Mouse (Mus musculus) hindbrain, embryonic 14.5 days (tissue): ENCODE data around the gene Hnrnpul2. TPM values are rescaled to one million over a fixed set of nuclear protein-coding genes. Genes with fewer than 3 reads are reported as not detected.

Experiments used
- ATAC-seq: fragments of 200-750 bp; cut with Nextera tagmentation; 2 replicates; pipeline ENCODE4 v1.8.0; 2017; ENCODE audit warnings: moderate number of reproducible peaks, mild to moderate bottlenecking, moderate TSS enrichment, moderate library complexity; ENCODE audit not compliant: low FRiP score
- DNase-seq: peaks from one replicate; pipeline ENCODE4 v3.0.0-alpha.2; 2015; ENCODE audit warnings: low spot score
- H3K27ac ChIP-seq: fragments of 300-500 bp; sonication (generic); 2 replicates; pipeline ENCODE4 v1.5.1; 2014; ENCODE audit warnings: mild to moderate bottlenecking, moderate library complexity
- H3K27me3 ChIP-seq: fragments of 300-500 bp; sonication (generic); 2 replicates; pipeline ENCODE4 v1.6.1; 2014; ENCODE audit warnings: mild to moderate bottlenecking, low read length, mixed read lengths; ENCODE audit not compliant: control insufficient read depth, insufficient read depth
- H3K36me3 ChIP-seq: fragments of 300-500 bp; sonication (generic); replicated peaks from 2 replicates; pipeline ENCODE4 v1.6.1; 2014; ENCODE audit not compliant: control insufficient read depth, insufficient read depth
- H3K4me1 ChIP-seq: fragments of 300-500 bp; sonication (generic); replicated peaks from 2 replicates; pipeline ENCODE4 v1.6.1; 2014; ENCODE audit warnings: antibody characterized with exemption, low read length, mixed read lengths; ENCODE audit not compliant: control insufficient read depth, insufficient read depth
- H3K4me2 ChIP-seq: fragments of 300-500 bp; sonication (generic); replicated peaks from 2 replicates; pipeline ENCODE4 v1.6.1; 2014; ENCODE audit warnings: mild to moderate bottlenecking, moderate library complexity
- H3K4me3 ChIP-seq: fragments of 300-500 bp; sonication (generic); replicated peaks from 2 replicates; pipeline ENCODE4 v1.5.1; 2014; ENCODE audit warnings: mild to moderate bottlenecking, low read length
- H3K9ac ChIP-seq: fragments of 300-500 bp; sonication (generic); 2 replicates; pipeline ENCODE4 v1.6.1; 2014
- H3K9me3 ChIP-seq: fragments of 300-500 bp; sonication (generic); 2 replicates; pipeline ENCODE4 v1.6.1; 2016; ENCODE audit warnings: low read length; ENCODE audit not compliant: control insufficient read depth
- WGBS: fragments of 180-500 bp; shearing (Covaris S2); extraction: QIAGEN DNeasy Blood & Tissue Kit; methylation state at CpG from one replicate; pipeline ENCODE4 v1.1.7; 2014; 5-methylcytosine and 5-hydroxymethylcytosine counted together
- polyA plus RNA-seq: library from polyadenylated mRNA; unstranded; fragments of >200 nt; fragmentation: Nextera tagmentation; extraction: Ambion mirVana; gene quantifications from 2 replicates; pipeline ENCODE4 v1.2.1, GENCODE M21; 2014

Gene Hnrnpul2
- polyA plus RNA-seq, 1 experiment from 2014 or later: 8.4 TPM

DNA sequence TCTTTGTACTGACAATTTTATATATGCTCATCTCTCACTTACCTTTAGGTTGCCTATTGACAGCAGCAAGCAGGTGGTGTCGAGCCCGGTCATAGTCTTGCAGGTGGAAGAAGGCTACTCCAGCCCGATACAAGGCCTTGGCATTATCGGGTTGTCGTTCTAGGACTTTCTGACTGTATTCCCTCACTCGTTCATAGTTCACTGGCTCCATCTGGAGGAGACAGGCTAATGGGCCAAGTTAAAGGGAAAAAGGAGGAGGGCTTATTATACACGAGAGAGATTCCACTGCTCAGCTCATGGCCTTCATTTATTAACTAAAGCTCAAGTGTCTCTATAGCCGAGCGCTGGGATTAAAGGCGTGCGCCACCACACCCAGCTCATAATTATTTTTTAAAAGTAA is 4.0 kb upstream of the Hnrnpul2 start:
- no peaks in the 10 kb centered on the region for H3K27me3 ChIP-seq
- 75% methylated on average over 11 of the region's 11 CpGs for WGBS
- ATAC-seq: no peak

GRCm38 (mm10) chr19:8817001-8817400 is 2.8 kb upstream of the Hnrnpul2 start:
- peaks cover 35% of the 10 kb centered on the region for H3K36me3 ChIP-seq
- H3K4me1 ChIP-seq: peaks cover 32% of the 10 kb centered on the region
- ATAC-seq: no peak
- H3K9me3 ChIP-seq: no peaks in the 10 kb centered on the region
- 0 out of 2 replicates have a peak overlapping the region, but pooled peaks have one; percentile 7 for H3K4me3 ChIP-seq
- no peak overlapping the region for H3K27ac ChIP-seq
- no peaks in the 10 kb centered on the region for H3K27me3 ChIP-seq
- DNase-seq: no peak
- H3K9ac ChIP-seq: peak overlapping the region; percentile 84
- WGBS: 68% methylated on average over 3 of the region's 3 CpGs
- H3K4me2 ChIP-seq: peak overlapping the region; percentile 76

More for the DNA sequence above, 4.0 kb upstream of the Hnrnpul2 start:
- no peak for DNase-seq
- Histone ChIP-seq H3K27ac (no peak overlapping the region), H3K9ac (no peak overlapping the region), H3K36me3 (peaks cover 45% of the 10 kb centered on the region), H3K4me2 (peak overlapping the region; percentile 17; the same call in 1 of the 2 replicates), H3K4me1 (peaks cover 22% of the 10 kb centered on the region), H3K9me3 (no peaks in the 10 kb centered on the region), H3K4me3 (no peak overlapping the region)

GRCm38 (mm10) chr19:8818301-8818798 is 1.5 kb upstream of the Hnrnpul2 start:
- H3K4me3 ChIP-seq: peak overlapping the region; percentile 90
- no peaks in the 10 kb centered on the region for H3K9me3 ChIP-seq
- WGBS: 32% methylated on average over 14 of the region's 14 CpGs
- H3K4me2 ChIP-seq: peak overlapping the region; percentile 76
- H3K27me3 ChIP-seq: no peaks in the 10 kb centered on the region
- ATAC-seq (no peak), DNase-seq (no peak)
- H3K4me1 ChIP-seq: peaks cover 45% of the 10 kb centered on the region
- H3K27ac ChIP-seq: peak overlapping the region; percentile 96
- peak overlapping the region; percentile 84 for H3K9ac ChIP-seq
- H3K36me3 ChIP-seq: peaks cover 29% of the 10 kb centered on the region

GRCm38 (mm10) chr19:8818801-8819595 is 812 bp upstream of the Hnrnpul2 start, which contains the start of gene Ttc9c:
Gene Ttc9c, minus strand, starts transcription at chr19:8819333.
- WGBS: under 1% methylated on average over 33 of the region's 33 CpGs
- peaks cover 47% of the 10 kb centered on the region for H3K4me1 ChIP-seq
- peak; percentile 93 for ATAC-seq

GRCm38 (mm10) chr19:8820424-8820956 is 680 bp downstream of the Hnrnpul2 start:
- ATAC-seq (peak; percentile 28), DNase-seq (no peak)
- Histone ChIP-seq H3K9ac (peak overlapping the region; percentile 90), H3K36me3 (peaks cover 31% of the 10 kb centered on the region), H3K4me3 (peak overlapping the region; percentile 90), H3K4me2 (peak overlapping the region; percentile 76), H3K4me1 (peaks cover 47% of the 10 kb centered on the region), H3K9me3 (no peaks in the 10 kb centered on the region), H3K27ac (peak overlapping the region; percentile 96), H3K27me3 (no peaks in the 10 kb centered on the region)
- WGBS: under 1% methylated on average over 48 of the region's 48 CpGs

More at GRCm38 (mm10) chr19:8818801-8819595, 812 bp upstream of the Hnrnpul2 start, which contains the start of gene Ttc9c:
- peaks cover 30% of the 10 kb centered on the region for H3K36me3 ChIP-seq
- peak within 1 kb of the TSS; percentile 76 for H3K4me2 ChIP-seq
- H3K9ac ChIP-seq: peak within 1 kb of the TSS; percentile 90
- H3K4me3 ChIP-seq: peak within 1 kb of the TSS; percentile 90
- peak; percentile 99 for DNase-seq
- H3K9me3 ChIP-seq: no peaks in the 10 kb centered on the region
- H3K27me3 ChIP-seq: no peaks in the 10 kb centered on the region
- H3K27ac ChIP-seq: peak within 1 kb of the TSS; percentile 96

DNA sequence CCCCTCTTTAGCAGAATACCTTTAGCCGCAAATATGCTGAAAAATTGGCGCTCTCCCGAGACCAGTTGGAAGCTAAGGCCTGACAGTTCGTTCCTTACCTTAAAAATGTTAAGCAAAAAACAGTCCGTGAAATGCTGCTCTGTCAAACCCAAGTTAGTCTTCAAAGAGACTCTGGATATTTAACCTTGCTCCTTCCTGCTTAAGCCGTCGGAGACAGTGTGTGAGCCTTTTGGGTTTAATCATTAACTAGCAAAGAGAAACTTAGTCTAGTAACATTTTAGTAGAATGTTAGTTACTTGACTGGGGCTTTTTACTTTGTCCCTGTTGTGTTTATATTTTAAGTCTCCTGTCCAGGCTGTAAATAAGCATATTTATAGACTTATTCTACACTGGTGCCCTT is 1.3 kb downstream of the Hnrnpul2 start:
- H3K4me2 ChIP-seq: peak overlapping the region; percentile 76
- WGBS: 4% methylated on average over 7 of the region's 7 CpGs
- H3K9ac ChIP-seq: peak overlapping the region; percentile 90
- DNase-seq (no peak), ATAC-seq (no peak)
- no peaks in the 10 kb centered on the region for H3K27me3 ChIP-seq
- no peaks in the 10 kb centered on the region for H3K9me3 ChIP-seq
- H3K36me3 ChIP-seq: peaks cover 36% of the 10 kb centered on the region
- peak overlapping the region; percentile 90 for H3K4me3 ChIP-seq
- no peak overlapping the region; the same call in 1 of the 2 replicates for H3K27ac ChIP-seq
- H3K4me1 ChIP-seq: peaks cover 47% of the 10 kb centered on the region

GRCm38 (mm10) chr19:8822696-8823095 is 2.9 kb downstream of the Hnrnpul2 start:
- peak overlapping the region; percentile 76 for H3K4me2 ChIP-seq
- H3K9ac ChIP-seq: peak overlapping the region; percentile 90
- no peak overlapping the region for H3K27ac ChIP-seq
- ATAC-seq (no peak), DNase-seq (no peak)
- H3K27me3 ChIP-seq: no peaks in the 10 kb centered on the region
- peak overlapping the region; percentile 90 for H3K4me3 ChIP-seq
- peaks cover 34% of the 10 kb centered on the region for H3K4me1 ChIP-seq
- H3K9me3 ChIP-seq: no peaks in the 10 kb centered on the region
- WGBS: 65% methylated on average over 8 of the region's 8 CpGs
- H3K36me3 ChIP-seq: peaks cover 51% of the 10 kb centered on the region

DNA sequence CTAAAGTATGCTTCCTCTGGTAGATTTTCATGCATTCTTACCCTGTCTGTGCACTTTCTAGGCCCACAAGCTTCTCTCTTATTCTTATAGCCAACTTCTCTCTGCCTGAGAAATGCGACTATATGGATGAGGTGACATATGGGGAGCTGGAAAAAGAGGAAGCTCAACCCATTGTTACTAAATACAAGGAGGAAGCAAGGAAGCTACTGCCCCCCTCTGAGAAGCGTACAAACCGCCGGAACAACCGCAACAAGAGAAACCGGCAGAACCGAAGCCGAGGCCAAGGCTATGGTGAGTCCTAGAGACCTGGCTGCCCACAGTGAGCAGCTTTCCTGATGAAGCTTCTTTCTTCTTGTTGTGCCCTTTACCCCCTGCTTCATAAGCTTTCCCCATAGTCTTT is 9.8 kb downstream of the Hnrnpul2 start, which contains the start of gene AC129217.1:
TSS of gene AC129217.1 (plus strand) at position 114 of the 400 bp plus-strand sequence.
- DNase-seq: no peak
- Histone ChIP-seq H3K4me3 (0 out of 2 replicates have a peak within 1 kb of the TSS, but pooled peaks have one; percentile 2), H3K9me3 (no peaks in the 10 kb centered on the region), H3K4me2 (no peak within 1 kb of the TSS), H3K4me1 (no peaks in the 10 kb centered on the region), H3K9ac (no peak within 1 kb of the TSS), H3K36me3 (peaks cover 100% of the 10 kb centered on the region), H3K27me3 (no peaks in the 10 kb centered on the region), H3K27ac (no peak within 1 kb of the TSS)
- no peak for ATAC-seq
- 92% methylated on average over 8 of the region's 8 CpGs for WGBS

- H3K36me3 ChIP-seq: peaks cover 99% of the 10 kb centered on the region
- no peak overlapping the region for H3K27ac ChIP-seq
- H3K27me3 ChIP-seq: no peaks in the 10 kb centered on the region
- no peak overlapping the region for H3K9ac ChIP-seq
- DNase-seq: no peak
- 92% methylated on average over 8 of the region's 8 CpGs for WGBS
- no peaks in the 10 kb centered on the region for H3K9me3 ChIP-seq
- no peak for ATAC-seq
- no peak overlapping the region for H3K4me3 ChIP-seq
- H3K4me2 ChIP-seq: no peak overlapping the region
- H3K4me1 ChIP-seq: no peaks in the 10 kb centered on the region
Observed at GRCm38 (mm10) chr19:8830664-8831063, 10.9 kb downstream of the Hnrnpul2 start.
